Mouse (Mus musculus) E14TG2a.4 (cell line): ENCODE results near the gene Tubgcp6.

Source experiments
- CTCF ChIP-seq: conservative IDR thresholded peaks from 2 replicates; pipeline ENCODE4 v1.5.1; 2014; ENCODE audit warnings: low read length
- NANOG ChIP-seq: IDR thresholded peaks from 2 replicates; pipeline ENCODE4 v1.6.1; 2014; ENCODE audit warnings: borderline replicate concordance, low read length, mixed read lengths
- POU5F1 ChIP-seq: IDR thresholded peaks from 2 replicates; pipeline ENCODE4 v1.6.1; 2014; ENCODE audit warnings: low read length, borderline replicate concordance

DNA sequence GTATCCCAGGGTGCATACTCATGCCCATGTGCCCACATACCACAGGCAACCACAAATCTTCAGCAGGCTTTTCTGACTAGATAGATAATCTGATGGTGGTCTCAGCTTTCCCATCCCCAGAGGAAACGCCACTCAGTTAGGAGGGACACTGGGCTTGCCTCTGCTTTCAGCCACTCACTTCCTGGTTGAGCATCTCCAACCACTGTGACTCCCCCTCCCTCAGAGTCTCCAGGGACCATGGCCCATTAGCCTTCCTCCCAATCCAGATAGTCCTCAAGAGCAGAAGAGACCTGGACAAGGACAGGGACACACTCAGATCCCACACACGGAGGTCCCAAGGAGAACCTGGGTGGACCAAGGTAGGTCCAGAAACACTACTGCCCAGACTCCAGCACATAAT is 20.2 kb upstream of the Tubgcp6 start:
- TF ChIP-seq CTCF, result no peak
- TF ChIP-seq POU5F1, result no peak
- no peak for TF ChIP-seq NANOG
